Mouse (Mus musculus): Measurements from ENCODE around the gene Farp2.

The Farp2 gene

GRCm38 (mm10) chr1:93668791-93669548 lies 157.1 kb downstream of the Farp2 start:
- in situ Hi-C loops (cut with MboI; ENCODE audit: low pct_unique_long_range_greater_than_20kb in 1 of 2, low sequenced_read_pairs in 2 of 2, unreplicated experiment in 1 of 2) = no loop called here

- in situ Hi-C loops (cut with MboI; ENCODE audit: low pct_unique_long_range_greater_than_20kb in 1 of 2, low sequenced_read_pairs in 2 of 2, unreplicated experiment in 1 of 2) = no loop called here
These were observed 158.1 kb downstream of the Farp2 start for GRCm38 (mm10) chr1:93669941-93670340.
